Mouse (Mus musculus): ENCODE data around the gene Lmbrd2. TPM values are rescaled to one million over a fixed set of nuclear protein-coding genes. Genes with fewer than 3 reads are reported as not detected.

The Lmbrd2 gene
- 1 to 10 TPM; 3.0 to 3.6 TPM for polyA plus RNA-seq (2017; shearing (Covaris generic))

DNA sequence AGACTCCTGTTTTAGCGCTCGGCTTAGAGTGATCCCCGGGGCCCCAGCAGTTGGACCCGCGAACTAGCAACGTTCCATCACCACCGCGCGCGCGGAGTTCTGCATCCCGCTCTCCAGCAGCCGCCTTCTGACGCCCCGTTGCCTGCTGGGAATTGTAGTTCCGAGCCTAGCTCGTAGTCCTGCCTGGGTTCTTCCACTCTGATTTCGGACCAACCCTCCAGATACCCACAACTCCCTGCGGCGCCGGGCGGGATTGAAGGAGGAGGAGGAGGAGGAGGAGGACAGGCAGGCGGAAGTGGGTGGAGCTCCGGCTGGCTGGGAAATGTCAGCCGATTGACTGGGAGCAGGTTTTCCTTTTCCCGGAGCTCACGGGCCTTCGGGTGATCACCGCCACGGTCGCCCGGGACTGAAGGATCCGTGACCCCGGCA, at the start of gene Lmbrd2:
Gene Lmbrd2, plus strand, starts transcription at position 299 of the 429 bp plus-strand sequence.
- ATAC-seq, result peak; percentile 98

DNA sequence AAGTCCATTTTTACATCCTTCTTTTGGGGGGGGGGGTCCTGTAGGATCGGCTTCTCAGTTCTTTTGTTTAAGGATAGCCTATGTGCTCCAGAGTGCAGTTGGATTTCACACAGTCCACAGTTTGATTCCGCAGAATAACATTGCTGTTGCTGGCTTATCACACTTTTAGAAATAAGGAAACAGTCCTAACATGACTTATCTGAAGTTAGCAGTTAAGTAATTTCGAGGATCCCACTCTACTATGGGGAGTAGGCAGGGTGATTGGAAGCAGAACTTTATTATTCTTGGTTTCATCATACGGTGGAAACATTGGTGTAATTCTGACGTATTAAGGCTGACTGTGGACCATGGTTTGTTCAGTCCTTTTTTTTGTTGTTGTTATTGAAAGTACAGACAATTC, 49.7 kb upstream of the Lmbrd2 start:
- ATAC-seq, result no peak

DNA sequence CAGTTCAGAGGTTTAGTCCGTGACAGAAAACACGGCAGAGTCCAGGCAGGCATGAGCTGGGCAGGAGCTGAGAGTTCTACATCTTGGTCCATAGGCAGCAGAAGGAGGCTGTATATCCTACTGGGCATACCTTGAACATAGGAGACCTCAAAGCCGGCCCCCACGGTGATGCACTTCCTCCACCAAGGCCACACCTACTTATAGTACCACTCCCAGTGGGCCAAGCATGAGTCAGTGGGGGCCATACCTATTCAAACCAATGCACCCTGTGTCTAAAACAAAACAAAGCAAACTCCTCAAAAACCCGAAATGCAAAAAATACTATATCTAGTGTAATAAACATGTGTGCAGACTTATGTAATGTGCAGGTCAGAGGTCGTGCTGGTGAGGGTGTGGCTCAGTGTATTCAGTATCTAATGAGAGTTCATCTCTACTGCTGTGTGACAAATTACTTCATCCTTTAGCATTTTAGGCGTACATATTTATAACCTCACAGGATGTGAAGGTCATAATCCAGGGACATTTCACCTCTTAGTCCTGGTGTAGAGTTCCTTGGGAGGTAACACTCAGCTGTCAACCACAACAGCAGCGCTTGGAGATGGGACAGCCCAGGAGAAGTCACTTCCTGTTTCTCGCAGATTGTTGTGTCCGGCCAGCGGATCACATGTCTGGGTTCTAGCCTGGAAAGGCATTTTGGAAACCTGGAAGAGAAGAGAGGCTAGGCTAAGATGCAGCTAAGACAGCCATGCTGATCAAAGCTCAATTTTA, 46.6 kb upstream of the Lmbrd2 start:
- ATAC-seq, result no peak

DNA sequence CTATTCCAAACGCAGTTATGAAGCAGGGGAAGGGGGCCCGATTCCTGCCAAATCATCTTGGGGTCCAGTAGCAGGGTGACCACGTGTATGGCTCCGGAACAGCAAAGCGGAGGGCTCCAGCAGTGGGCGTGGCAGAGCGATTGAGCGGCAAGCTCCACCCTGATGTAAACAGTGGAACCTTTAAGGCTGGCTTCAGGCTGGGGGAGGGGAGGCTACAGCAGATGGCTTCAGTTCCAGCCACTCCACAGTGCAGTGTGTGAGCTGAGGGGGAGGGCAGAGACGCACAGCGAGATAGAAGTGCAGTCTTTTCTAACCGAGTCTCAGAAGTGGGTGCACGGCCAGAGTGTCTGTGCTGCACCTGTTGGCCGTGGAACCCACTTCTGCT, 46.0 kb upstream of the Lmbrd2 start:
- ATAC-seq, result no peak

DNA sequence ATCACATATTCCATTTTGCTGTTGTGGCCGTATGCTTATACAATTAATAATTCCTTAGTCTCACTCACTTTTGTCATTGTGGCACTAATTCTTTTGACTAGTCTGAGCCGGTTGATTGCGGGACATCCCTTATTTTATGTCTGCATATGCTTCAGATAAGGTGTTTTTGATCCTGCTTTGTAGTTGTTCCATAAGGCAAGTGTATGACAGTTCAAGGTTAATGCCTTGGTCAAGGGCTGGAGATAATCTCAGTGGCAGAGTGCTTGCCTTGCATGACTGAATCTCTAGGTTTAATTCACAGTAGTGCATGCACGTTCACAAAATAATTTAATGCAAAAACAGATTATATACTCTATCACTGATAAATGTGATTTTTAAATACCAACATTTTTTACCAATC, 43.5 kb upstream of the Lmbrd2 start:
- ATAC-seq, result no peak

DNA sequence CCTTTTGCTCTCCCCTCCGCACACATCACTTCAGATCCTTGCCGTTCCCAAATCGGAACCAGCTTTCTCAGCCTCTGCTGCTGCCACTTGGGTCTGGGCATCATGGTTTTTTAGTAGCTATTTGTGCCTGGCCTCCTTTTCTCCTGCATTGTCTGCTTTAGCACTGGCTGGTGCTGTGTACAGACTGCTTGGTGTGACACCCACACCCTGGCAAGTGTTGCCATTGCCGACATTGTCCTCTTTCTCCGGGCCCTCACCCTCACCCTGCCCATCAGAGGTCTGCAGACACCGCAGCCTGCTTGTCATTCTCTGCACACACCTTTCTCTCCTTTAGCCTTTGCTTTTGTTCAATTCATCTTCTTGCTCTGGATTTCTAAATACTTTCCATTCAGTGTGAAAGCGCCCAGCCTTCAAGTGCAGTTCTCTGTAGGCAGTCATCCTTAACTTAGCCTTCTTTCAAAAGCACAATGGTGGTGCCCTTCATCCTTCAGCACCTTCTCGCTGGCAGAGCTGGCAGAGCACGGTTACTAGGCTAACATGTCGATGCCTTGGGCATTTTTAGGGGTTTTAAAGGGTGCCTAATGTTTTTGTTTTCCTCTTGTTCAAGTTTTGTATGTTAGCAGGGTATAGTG, 39.8 kb upstream of the Lmbrd2 start:
- ATAC-seq, result no peak

DNA sequence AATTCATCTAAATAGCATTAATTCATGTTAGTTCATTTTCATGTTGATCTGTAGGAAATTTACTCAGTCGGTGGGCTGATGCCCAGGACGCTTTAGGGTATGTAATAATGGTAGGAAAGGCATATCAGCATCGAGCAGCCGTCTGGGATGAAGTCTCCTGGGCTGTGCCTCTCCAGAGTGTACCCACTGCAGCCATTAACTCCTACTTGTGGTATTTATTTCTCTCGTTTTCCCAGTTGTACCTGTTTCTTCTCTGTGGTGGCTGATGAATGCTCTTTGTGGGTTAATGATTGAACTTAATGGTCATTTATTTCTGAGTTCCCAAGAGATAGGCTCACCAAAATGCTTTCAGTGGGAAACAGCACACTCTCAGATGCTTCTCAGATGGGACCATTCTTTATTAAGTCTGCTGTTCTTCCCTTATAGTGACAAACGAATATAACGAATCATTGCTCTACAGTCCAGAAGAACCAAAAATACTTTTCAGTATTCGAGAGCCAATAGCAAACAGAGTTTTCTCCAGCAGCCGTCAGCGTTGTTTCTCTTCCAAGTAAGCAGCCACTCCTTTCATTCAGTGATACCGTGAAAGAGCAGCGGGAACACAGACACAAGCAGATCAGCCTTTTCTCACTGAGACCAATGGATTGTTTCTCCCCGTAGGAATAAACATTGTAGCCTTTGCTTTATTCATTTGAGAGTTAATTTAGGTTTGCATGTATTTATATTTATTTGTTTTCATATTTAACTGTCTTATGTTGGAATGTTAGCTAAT, 33.9 kb upstream of the Lmbrd2 start:
- no peak for ATAC-seq

DNA sequence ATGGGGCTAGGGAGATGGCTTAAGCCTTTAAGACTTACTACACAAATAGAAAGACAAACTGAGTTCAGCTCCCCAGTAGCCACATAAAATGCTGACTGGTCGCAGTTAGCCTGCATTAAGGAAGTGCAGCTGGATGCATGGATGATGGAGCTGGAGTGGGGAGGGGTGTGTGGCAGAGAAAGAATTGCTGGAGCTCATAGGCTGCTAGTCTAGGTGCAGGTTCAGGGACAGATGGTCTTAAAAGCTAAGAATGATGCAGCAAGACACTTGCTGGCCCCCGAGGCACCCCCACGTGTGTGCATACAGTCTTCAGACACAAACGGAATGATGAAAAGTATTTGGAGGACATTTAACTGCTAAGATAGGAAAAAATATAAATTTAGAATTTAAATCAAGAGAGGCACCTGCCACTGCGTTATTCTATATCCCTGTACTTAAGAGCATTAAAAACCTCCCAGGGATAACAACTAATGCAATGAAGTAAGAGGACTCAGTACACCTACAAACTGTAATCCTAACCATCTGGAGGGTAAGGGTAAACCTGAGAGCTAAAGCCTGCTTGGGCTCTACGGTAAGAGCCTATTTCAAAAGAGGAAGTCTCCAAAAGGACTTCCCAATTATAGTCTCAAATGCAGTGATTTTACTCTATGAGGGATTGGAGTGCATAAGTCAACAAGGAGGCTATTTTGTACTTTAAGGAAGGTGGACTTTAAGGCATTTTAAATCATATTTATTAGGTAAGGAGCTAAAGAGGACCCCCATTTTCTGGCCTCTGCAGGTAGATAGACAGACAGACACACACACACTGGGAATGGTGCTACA, 29.6 kb upstream of the Lmbrd2 start:
- no peak for ATAC-seq

DNA sequence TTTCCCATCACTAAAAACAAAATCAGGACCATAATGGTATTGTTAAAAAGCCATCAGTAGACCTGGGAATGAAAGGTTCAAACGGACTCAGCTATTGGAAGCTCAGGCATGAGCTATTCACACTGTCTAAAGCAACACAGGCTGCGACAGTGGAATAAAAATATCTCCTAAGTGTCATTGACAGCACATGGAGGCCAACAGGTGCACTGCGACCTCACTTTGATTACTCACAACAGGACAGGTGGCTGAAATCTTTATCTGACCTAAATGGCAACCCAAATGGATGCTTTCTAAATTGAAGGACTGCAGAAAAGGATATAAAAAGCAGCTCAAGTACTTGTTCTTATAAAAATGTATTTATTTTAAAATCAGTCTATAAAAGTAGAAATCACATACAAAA, 28.7 kb upstream of the Lmbrd2 start:
- no peak for ATAC-seq

DNA sequence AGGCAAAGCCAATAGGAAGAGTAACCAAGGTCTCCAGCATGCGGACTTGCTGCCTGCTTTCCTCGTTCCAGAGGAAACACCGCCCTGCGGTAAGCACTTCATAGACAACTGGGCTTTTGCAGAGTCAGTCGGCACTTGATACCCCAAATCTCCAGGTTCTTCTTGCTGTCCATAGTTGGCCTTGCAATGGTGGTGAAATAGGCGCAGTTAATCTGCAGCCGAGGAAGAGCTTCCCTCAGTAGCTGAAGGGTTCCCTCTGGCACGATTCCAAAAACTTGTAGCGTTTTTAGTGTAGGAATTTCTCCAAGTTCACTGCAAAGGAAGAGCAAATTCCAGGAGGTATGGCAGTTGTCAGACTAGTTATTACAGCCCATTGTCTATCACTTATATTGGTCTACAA, 26.8 kb upstream of the Lmbrd2 start:
- ATAC-seq, result no peak

DNA sequence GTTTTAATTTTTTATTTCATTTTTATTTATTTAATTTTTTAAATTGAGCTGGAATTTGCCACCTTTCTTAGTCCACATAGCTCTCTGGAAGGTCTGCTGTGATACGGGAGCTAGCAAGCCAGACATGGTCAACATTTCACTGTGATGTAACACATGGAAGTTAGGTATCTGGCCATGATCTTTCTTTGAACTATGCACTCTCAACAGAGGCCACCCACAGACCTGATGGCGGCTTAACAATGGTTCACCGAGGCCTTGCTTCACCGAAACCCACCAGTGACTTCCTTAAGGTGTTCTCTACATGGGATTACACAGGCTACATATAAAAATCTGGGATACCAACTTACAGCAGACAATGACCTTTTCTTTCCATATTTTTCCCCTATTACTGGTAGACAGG, 26.2 kb upstream of the Lmbrd2 start:
- no peak for ATAC-seq

DNA sequence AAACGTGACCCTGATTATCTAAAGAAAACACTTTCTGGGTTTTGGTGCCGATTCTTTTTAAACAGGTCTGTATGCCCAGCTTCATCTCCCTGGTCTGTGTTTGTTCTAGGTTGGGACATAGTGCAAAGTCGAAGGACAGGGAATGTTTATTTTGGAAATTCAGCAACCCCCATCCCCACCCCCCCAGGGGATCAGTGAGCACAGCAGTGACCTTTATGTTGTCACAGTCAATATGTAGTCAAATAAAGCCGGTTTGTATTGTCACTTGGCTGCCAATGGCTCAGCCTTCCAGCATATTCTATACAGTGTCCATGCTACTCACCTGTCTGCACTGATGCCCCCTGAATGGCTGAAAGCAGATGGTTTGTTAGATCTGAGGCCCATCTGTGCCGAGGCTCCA, 25.8 kb upstream of the Lmbrd2 start:
- ATAC-seq, result no peak

DNA sequence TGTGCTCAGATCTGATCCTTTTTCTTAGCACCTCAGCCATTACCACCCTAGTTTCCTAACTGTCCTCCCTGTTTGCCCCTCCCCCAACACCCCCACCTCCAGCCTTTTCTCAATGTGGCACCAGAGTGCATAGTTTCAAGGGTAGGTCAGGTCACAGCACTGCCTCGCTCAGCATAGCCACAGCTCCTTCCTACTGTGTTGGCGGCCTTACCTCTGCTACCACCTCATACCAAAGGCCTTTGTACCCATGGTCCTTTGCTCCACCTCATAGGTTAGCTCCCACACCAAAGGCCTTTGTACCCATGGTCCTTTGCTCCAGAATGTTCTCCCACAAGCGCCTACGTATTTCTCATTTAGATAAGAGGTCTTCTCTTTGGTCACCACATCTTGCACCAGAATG, 21.5 kb upstream of the Lmbrd2 start:
- ATAC-seq, result no peak

DNA sequence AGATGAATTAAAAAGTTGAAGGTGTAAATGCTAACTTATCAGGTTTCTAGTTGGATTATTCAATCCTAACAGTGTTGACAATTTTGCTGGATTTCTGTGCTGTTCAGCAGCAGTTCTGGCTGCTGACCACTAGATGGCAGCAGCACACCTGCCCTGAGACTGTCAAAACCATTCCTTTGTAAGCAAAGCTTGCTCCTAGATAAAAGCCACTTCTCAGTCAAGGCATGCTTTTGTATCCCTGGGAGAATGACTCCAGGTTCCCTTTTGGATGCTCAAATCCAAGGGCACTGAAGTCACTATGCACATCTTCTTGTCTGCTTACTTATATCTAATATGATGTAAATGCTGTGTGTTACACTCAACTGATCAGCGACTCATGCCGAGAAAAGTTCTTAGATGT, 20.3 kb upstream of the Lmbrd2 start:
- peak; percentile 74 for ATAC-seq

DNA sequence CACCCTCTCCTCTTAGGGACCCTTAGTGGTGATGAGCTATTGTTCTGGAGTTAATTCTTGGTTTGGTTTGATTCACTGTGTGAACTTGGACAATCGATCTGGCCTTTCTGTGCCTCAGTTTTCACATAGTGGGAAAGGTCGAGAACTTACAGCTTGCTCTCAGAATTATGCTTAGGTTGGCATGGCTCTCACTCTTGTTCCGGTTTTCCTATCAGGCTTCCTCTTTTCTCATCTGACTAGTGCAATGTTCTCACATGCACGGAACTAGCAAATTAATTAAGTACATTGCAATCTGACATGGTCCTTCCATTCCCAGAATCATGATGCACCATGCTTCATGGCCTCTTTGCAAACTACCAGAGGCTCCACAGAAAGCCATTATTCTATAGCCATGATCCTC, 17.4 kb upstream of the Lmbrd2 start:
- no peak for ATAC-seq

DNA sequence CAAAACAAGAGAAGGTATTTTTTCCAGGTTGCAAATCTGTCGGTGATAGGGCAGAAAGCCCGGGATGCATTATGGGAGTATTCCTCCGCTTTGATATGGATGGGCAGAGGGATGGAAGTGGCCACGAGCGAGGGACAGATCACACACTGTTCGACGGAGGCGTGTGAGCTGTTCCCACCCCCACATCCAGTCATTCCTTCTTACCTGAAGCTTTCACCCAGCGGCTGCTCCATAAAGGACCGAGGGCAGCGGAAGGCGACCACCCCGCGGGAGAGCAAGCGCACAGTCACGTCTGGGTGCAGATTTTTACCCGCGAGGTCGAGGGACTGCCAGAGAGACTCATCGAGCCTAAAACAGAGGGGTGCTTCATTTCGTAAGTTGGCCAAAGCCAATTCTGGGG, 15.5 kb upstream of the Lmbrd2 start:
- no peak for ATAC-seq

DNA sequence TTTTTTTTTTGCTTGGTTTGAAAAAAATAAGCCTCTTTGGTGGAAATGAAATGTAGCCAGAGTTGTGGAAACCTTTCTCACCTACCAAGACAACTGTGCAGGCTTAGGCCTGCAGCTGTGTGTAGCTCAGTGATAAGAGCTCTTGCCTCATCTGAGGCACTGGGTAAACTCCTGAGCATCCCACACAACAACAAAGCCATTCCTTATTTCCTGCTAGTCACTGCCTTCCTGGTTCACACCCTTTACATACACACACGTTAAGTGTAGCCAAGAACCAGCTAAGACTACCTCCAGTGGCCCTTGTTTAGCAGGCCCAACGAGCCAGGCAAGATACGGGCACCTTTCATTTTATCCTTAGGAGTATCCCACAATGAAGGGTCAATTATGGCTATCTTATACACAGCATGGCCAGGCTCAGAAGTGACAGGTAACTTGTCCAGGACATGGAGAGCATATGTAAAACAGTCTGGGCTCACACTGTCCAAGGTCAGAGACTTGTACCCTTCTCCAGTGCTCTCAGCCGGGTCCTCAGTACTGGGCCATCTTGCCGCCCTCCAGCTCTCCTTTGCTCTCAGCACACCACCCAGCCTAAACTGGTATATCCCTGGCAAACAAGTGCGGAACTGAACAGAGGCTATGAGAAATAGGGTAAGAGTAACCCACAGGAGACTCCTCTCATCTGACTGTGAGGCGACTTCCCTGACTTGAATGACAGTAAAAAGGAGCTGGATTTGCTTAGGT, 13.1 kb upstream of the Lmbrd2 start:
- ATAC-seq, result no peak

DNA sequence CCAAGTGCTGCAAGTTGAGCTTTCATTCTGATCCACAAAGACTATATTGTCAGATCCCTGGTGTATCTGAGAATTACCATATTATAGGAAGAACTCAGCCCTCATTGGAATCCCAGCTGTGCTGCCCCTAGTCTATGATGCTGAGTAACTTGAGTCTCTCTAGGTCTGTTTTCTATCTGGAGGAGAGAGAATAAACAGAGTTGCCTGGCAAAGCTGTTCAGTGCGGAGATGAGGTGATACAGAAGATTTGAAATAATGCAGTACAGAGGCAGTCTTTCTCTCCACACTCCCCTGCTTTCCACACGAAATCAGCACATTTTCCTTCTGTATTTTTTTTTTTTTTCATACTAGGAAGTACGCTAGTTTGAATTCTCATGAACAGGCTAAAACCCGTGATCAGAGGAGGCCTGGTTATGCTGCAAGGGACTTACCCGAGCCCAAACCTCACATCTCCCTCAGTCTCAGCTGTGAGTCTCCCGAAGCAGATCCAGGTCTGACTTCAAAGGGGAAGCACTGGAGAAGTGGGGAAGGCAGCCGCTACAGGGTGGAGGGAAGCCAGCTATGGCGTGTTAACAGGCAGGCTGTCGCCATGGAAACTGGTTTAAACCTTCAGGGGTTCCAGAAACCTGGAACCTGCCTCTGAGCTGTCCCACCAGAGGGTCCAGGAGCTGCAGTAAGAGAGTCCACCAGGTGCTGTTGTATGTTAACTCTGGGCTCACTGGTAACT, 9.4 kb upstream of the Lmbrd2 start:
- no peak for ATAC-seq

DNA sequence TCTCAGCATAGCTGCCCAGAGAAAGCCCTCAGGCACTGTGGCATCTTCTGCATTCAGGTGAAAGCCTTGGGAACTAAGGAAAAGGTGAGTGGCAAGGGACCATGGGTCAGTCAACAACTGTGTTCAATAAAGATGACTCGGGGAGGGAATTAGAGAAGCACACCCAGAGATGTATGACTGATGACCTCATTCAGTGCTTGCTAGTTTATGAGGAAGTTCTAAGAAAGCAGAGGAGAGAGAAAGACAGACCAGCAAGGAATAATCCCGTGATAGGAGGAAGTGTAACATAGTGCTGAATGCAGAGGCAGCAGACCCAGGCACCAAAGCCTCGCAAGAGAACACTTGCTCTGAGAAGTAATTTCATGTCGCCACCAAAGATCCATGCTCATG, 8.9 kb upstream of the Lmbrd2 start:
- ATAC-seq, result no peak

DNA sequence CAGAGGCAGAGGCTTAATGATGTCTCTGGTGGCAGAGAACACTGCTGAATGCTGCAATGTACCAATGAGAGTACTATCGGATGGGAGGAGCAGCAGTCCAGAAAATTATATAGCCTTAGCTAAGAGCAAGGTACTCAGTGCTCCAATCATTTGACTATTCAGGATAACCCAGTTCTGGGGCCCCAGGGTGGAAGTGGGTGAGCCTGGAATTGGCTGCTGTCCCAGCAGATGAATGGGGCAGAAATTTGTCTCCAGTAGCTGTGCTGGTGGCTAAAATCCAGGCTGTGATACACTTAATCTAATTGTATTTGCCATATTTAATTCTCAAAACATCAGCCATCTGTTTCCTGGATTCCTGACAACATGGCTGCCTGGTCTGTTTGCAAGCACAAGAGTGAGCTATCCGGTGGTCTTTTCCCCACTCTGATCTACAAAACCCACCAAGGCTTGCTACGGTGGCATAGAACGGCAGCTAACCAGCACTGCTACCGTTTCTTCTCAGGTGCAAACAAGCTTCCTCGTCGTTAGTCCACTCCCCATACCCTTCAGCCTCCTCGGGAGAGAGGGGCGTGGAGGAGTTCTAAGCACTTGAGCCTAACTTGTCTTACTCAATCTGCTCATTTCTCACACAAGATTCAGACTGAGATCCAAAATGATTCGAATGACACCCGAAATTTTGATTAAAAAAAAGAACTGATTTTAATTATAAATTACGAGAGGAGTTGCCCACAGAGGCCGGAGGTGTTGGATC, 7.5 kb upstream of the Lmbrd2 start:
- no peak for ATAC-seq

All from activated CD4-positive, CD25-positive, alpha-beta regulatory T cell, adult 4 months (primary cell).